Mouse (Mus musculus) MEL (cell line): ENCODE results near the gene Fhl3. TPM values are rescaled to one million over a fixed set of nuclear protein-coding genes. Genes with fewer than 3 reads are reported as not detected.

Source experiments
- DNase-seq: peaks from one replicate; pipeline ENCODE4 v3.0.0; 2011; ENCODE audit warnings: low read depth, low spot score
- H3K27ac ChIP-seq: 2 replicates; pipeline ENCODE4 v1.5.1; 2012; ENCODE audit warnings: low read depth, mild to moderate bottlenecking, control low read depth, low read length, moderate library complexity; ENCODE audit not compliant: control insufficient read depth
- H3K27me3 ChIP-seq, 2 experiments: fragments of 150-350 bp in 1 of 2; sonication (generic) in 1 of 2; 2 replicates each; pipeline ENCODE4 v1.6.1; 2012; ENCODE audit warnings: low read length in 2 of 2, mild to moderate bottlenecking in 2 of 2, improper control_type of control experiment in 1 of 2, moderate library complexity in 1 of 2; ENCODE audit not compliant: insufficient read depth in 2 of 2, control insufficient read depth in 1 of 2
- H3K36me3 ChIP-seq, 2 experiments: 2 replicates each; pipeline ENCODE4 v1.6.1; 2012 to 2014; ENCODE audit warnings: low read length in 2 of 2, improper control_type of control experiment in 1 of 2, inconsistent platforms in 1 of 2, mild to moderate bottlenecking in 1 of 2; ENCODE audit not compliant: insufficient read depth in 2 of 2, control insufficient read depth in 1 of 2
- H3K4me1 ChIP-seq, 2 experiments: fragments of 150-350 bp in 1 of 2; sonication (generic) in 1 of 2; 2 replicates each; pipeline ENCODE4 v1.6.1; 2012; ENCODE audit warnings: low read length in 2 of 2, improper control_type of control experiment in 1 of 2, mild to moderate bottlenecking in 1 of 2; ENCODE audit not compliant: insufficient read depth in 2 of 2, control insufficient read depth in 1 of 2
- H3K4me3 ChIP-seq, 2 experiments: fragments of 150-350 bp in 1 of 2; sonication (generic) in 1 of 2; 2 replicates each; pipeline ENCODE4 v1.5.1; 2012; ENCODE audit warnings: low read depth in 2 of 2, low read length in 2 of 2, mild to moderate bottlenecking in 2 of 2, moderate library complexity in 2 of 2, control low read depth in 1 of 2, improper control_type of control experiment in 1 of 2; ENCODE audit not compliant: control insufficient read depth in 1 of 2, insufficient read depth in 1 of 2
- H3K79me2 ChIP-seq: 2 replicates; pipeline ENCODE4 v1.6.1; 2012; ENCODE audit warnings: mild to moderate bottlenecking, low read length, moderate library complexity; ENCODE audit not compliant: control insufficient read depth, poor library complexity, insufficient read depth
- H3K9ac ChIP-seq: 2 replicates; pipeline ENCODE4 v1.6.1; 2012; ENCODE audit warnings: low read depth, mild to moderate bottlenecking, control low read depth, low read length, moderate library complexity; ENCODE audit not compliant: control insufficient read depth, poor library complexity, severe bottlenecking
- H3K9me3 ChIP-seq: fragments of 150-350 bp; sonication (generic); replicated peaks from 2 replicates; pipeline ENCODE4 v1.6.1; 2012; ENCODE audit warnings: mild to moderate bottlenecking, low read length, improper control_type of control experiment, moderate library complexity; ENCODE audit not compliant: insufficient read depth
- CHD1 ChIP-seq: IDR thresholded peaks from 2 replicates; pipeline ENCODE4 v1.6.1; 2012; ENCODE audit warnings: low read depth, mild to moderate bottlenecking, inconsistent platforms, low read length, improper control_type of control experiment
- CHD2 ChIP-seq: IDR thresholded peaks from 2 replicates; pipeline ENCODE4 v1.6.1; 2011; ENCODE audit warnings: low read length, improper control_type of control experiment
- CTCF ChIP-seq, 3 experiments: IDR thresholded peaks in 2 of 3; conservative IDR thresholded peaks in 1 of 3; 2 replicates each; pipeline ENCODE4 v1.5.1; 2011 to 2012; ENCODE audit warnings: low read length in 3 of 3, low read depth in 2 of 3, mild to moderate bottlenecking in 2 of 3, improper control_type of control experiment in 1 of 3, inconsistent platforms in 1 of 3, mixed read lengths in 1 of 3, moderate library complexity in 1 of 3; ENCODE audit not compliant: control insufficient read depth in 1 of 3, insufficient read depth in 1 of 3, poor library complexity in 1 of 3, severe bottlenecking in 1 of 3
- E2F4 ChIP-seq: IDR thresholded peaks from 2 replicates; pipeline ENCODE4 v1.6.1; 2011; ENCODE audit warnings: low read depth, low read length, improper control_type of control experiment, borderline replicate concordance
- EP300 ChIP-seq, 2 experiments: IDR thresholded peaks; 2 replicates each; pipeline ENCODE4 v1.6.1; 2011; ENCODE audit warnings: improper control_type of control experiment in 2 of 2, low read length in 2 of 2, low read depth in 1 of 2, mild to moderate bottlenecking in 1 of 2
- ETS1 ChIP-seq: IDR thresholded peaks from 2 replicates; pipeline ENCODE4 v1.6.1; 2012; ENCODE audit warnings: low read depth, mild to moderate bottlenecking, inconsistent platforms, low read length, improper control_type of control experiment, moderate library complexity
- GABPA ChIP-seq: IDR thresholded peaks from 2 replicates; pipeline ENCODE4 v1.6.1; 2012; ENCODE audit warnings: low read depth, mild to moderate bottlenecking, inconsistent platforms, low read length, improper control_type of control experiment, moderate library complexity
- GATA1 ChIP-seq: IDR thresholded peaks from 2 replicates; pipeline ENCODE4 v1.6.1; 2011; ENCODE audit warnings: low read depth, low read length, improper control_type of control experiment
- HCFC1 ChIP-seq: IDR thresholded peaks from 2 replicates; pipeline ENCODE4 v1.6.1; 2012; ENCODE audit warnings: low read depth, mild to moderate bottlenecking, inconsistent platforms, low read length, improper control_type of control experiment, moderate library complexity
- JUND ChIP-seq: IDR thresholded peaks from 2 replicates; pipeline ENCODE4 v1.6.1; 2011; ENCODE audit warnings: low read depth, mild to moderate bottlenecking, improper control_type of control experiment, low read length
- KAT2A ChIP-seq: conservative IDR thresholded peaks from 2 replicates; pipeline ENCODE4 v1.6.1; 2012; ENCODE audit warnings: low read depth, low read length, improper control_type of control experiment, inconsistent platforms
- MAFK ChIP-seq: IDR thresholded peaks from 2 replicates; pipeline ENCODE4 v1.6.1; 2011; ENCODE audit warnings: low read depth, mild to moderate bottlenecking, low read length, improper control_type of control experiment, borderline replicate concordance
- MAX ChIP-seq: IDR thresholded peaks from 2 replicates; pipeline ENCODE4 v1.6.1; 2011; ENCODE audit warnings: low read length, improper control_type of control experiment
- MEF2A ChIP-seq: IDR thresholded peaks from 2 replicates; pipeline ENCODE4 v1.6.1; 2014; ENCODE audit warnings: low read depth, mild to moderate bottlenecking, inconsistent platforms, low read length, improper control_type of control experiment; ENCODE audit not compliant: poor library complexity, insufficient replicate concordance, severe bottlenecking; ENCODE audit errors: extremely low read depth
- MXI1 ChIP-seq: IDR thresholded peaks from 2 replicates; pipeline ENCODE4 v1.6.1; 2011; ENCODE audit warnings: mild to moderate bottlenecking, low read depth, low read length, improper control_type of control experiment
- MYB ChIP-seq: IDR thresholded peaks from 2 replicates; pipeline ENCODE4 v1.6.1; 2011; ENCODE audit warnings: mild to moderate bottlenecking, low read depth, low read length, improper control_type of control experiment
- MYC ChIP-seq: IDR thresholded peaks from 2 replicates; pipeline ENCODE4 v1.6.1; 2011; ENCODE audit warnings: low read depth, mild to moderate bottlenecking, low read length, improper control_type of control experiment, moderate library complexity
- NRF1 ChIP-seq: IDR thresholded peaks from 2 replicates; pipeline ENCODE4 v1.6.1; 2014; ENCODE audit warnings: low read depth, mild to moderate bottlenecking, inconsistent platforms, low read length, improper control_type of control experiment, moderate library complexity; ENCODE audit not compliant: poor library complexity, insufficient read depth, severe bottlenecking
- POLR2A ChIP-seq, 2 experiments: IDR thresholded peaks; 2 replicates each; pipeline ENCODE4 v1.6.1; 2011 to 2012; ENCODE audit warnings: low read length in 2 of 2, mild to moderate bottlenecking in 2 of 2, control low read depth in 1 of 2, improper control_type of control experiment in 1 of 2, low read depth in 1 of 2, moderate library complexity in 1 of 2; ENCODE audit not compliant: control insufficient read depth in 1 of 2, insufficient read depth in 1 of 2, poor library complexity in 1 of 2
- POLR2AphosphoS2 ChIP-seq: IDR thresholded peaks from 2 replicates; pipeline ENCODE4 v1.6.1; 2011; ENCODE audit warnings: low read length, improper control_type of control experiment
- POLR2AphosphoS5 ChIP-seq: IDR thresholded peaks from 2 replicates; pipeline ENCODE4 v1.6.1; 2012; ENCODE audit warnings: low read depth, borderline replicate concordance, mild to moderate bottlenecking, inconsistent platforms, low read length, moderate library complexity, mixed read lengths
- RAD21 ChIP-seq: IDR thresholded peaks from 2 replicates; pipeline ENCODE4 v1.6.1; 2011; ENCODE audit warnings: mild to moderate bottlenecking, low read depth, low read length, improper control_type of control experiment
- SIN3A ChIP-seq: IDR thresholded peaks from 2 replicates; pipeline ENCODE4 v1.6.1; 2012; ENCODE audit warnings: low read length, improper control_type of control experiment, inconsistent platforms
- TAL1 ChIP-seq: IDR thresholded peaks from 2 replicates; pipeline ENCODE4 v1.6.1; 2012; ENCODE audit warnings: mild to moderate bottlenecking, inconsistent platforms, low read length, moderate library complexity, mixed read lengths
- TBP ChIP-seq: IDR thresholded peaks from 2 replicates; pipeline ENCODE4 v1.8.0; 2011; ENCODE audit warnings: low read depth, low read length, improper control_type of control experiment
- TCF12 ChIP-seq: IDR thresholded peaks from 2 replicates; pipeline ENCODE4 v1.6.1; 2014; ENCODE audit warnings: low read depth, mild to moderate bottlenecking, inconsistent platforms, low read length, improper control_type of control experiment, moderate library complexity
- UBTF ChIP-seq: IDR thresholded peaks from 2 replicates; pipeline ENCODE4 v1.6.1; 2012; ENCODE audit warnings: low read depth, mild to moderate bottlenecking, inconsistent platforms, low read length, improper control_type of control experiment, moderate library complexity, borderline replicate concordance; ENCODE audit not compliant: insufficient read depth
- USF1 ChIP-seq: IDR thresholded peaks from 2 replicates; pipeline ENCODE4 v1.6.1; 2014; ENCODE audit warnings: low read depth, mild to moderate bottlenecking, inconsistent platforms, low read length, improper control_type of control experiment, moderate library complexity
- USF2 ChIP-seq, 2 experiments: IDR thresholded peaks; 2 replicates each; pipeline ENCODE4 v1.6.1; 2011 to 2012; ENCODE audit warnings: improper control_type of control experiment in 2 of 2, low read length in 2 of 2, borderline replicate concordance in 1 of 2, inconsistent platforms in 1 of 2, low read depth in 1 of 2, mild to moderate bottlenecking in 1 of 2; ENCODE audit not compliant: insufficient read depth in 1 of 2
- ZC3H11A ChIP-seq: IDR thresholded peaks from 2 replicates; pipeline ENCODE4 v1.6.1; 2012; ENCODE audit warnings: low read depth, mild to moderate bottlenecking, inconsistent platforms, low read length, improper control_type of control experiment
- ZKSCAN1 ChIP-seq: IDR thresholded peaks from 2 replicates; pipeline ENCODE4 v1.6.1; 2012; ENCODE audit warnings: low read depth, mild to moderate bottlenecking, inconsistent platforms, low read length, improper control_type of control experiment, moderate library complexity
- ZMIZ1 ChIP-seq: IDR thresholded peaks from 2 replicates; pipeline ENCODE4 v1.6.1; 2012; ENCODE audit warnings: low read depth, mild to moderate bottlenecking, inconsistent platforms, low read length, improper control_type of control experiment, moderate library complexity
- polyA plus RNA-seq, 2 experiments: library from polyadenylated mRNA; stranded (reverse) in 1 of 2; unstranded in 1 of 2; fragments of >175 nt in 1 of 2; fragments of >200 nt in 1 of 2; gene quantifications; 2 replicates each; pipeline versions ENCODE4 v1.2.1 to v1.2.4; 2012; ENCODE audit warnings: low replicate concordance in 2 of 2, low read depth in 1 of 2; ENCODE audit not compliant: insufficient read length in 2 of 2, insufficient read depth in 1 of 2, missing spikeins in 1 of 2
- total RNA-seq: library from RNA; depleted of rRNA; stranded (reverse); fragments of 300-350 nt; gene quantifications from 2 replicates; pipeline ENCODE4 v1.2.3, GENCODE M21; 2012

Gene Fhl3
- total and polyA plus RNA-seq, 3 experiments = 5.6 to 13.8 TPM; not detected in 1

DNA sequence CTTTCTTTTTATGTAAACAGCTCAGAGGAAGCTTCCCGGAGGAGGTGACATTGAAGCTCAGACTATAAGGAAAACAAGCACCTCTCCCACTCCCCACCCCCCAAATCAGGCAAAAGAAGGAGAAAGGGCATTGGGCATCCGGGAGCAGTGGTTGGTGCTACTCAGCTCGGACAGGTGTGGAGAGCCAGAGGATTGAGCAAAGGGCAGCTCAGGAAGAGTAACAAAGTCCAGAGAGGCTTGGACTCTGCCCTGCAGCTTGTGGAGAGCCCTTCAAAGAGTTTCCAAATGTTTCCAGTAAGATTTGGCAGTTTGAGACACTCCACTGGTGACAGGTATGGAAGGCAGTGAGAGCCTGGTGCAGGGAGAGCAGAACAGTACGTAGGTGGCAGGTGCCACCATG, 47.4 kb downstream of the Fhl3 start (continued):
- no peak for TF ChIP-seq POLR2AphosphoS5

DNA sequence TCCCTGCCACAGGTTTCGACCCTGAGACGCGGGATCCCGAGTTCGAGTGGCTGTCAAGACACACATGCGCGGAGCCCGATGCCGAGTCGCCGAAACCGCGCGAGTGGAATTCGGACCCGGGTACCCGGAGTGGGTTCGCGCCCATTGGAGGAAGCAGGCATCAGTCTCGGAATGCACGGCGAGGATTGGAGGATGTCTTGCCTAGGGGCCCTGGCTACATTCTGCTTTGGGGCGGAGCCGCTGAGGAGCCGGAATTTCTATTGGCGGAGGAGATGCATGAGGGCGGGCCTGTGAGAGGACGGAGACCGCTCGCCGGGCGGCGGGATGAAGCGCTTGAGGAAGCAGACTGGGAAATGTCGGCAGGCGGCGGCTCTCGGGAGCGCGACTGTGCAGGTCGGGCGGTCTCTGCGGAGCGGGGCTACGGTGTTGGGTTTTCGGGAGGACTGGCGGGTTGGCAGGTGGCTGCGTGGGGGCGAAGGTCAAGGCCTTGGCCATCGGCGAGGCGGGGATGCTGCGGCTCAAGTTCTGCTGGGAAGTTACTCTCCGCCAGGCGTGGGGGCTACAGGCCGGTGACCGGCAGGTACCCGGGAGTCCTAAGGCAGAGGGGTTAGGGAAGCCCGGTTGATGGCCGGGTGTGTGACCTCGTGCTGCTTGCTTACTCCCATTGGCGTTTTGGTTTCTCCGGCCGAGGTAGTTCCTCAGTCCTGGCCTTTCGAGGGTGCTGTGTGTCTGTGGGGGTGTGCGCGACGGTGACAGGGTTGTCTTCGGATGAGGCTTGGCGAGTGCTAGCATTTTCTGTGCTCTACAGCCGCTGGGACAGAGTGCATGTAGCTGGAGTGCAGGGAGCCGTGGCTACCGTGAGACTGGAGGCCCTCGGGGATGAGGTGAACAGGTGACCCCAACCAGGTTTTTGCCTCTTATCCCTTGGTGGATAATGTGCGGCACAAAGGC, 51.1 kb downstream of the Fhl3 start:
- no peaks in the 10 kb centered on the region for H3K9me3 ChIP-seq
- H3K36me3 ChIP-seq = peaks cover 0 to 33% of the 10 kb centered on the region in 2 experiments; a peak in 2 of 4 replicates
- peak overlapping the region; percentile 87 to 96 for H3K4me3 ChIP-seq
- H3K27ac ChIP-seq = peak overlapping the region; percentile 89
- DNase-seq = peak; percentile 98
- peaks cover 41% of the 10 kb centered on the region for H3K79me2 ChIP-seq
- no peaks in the 10 kb centered on the region for H3K27me3 ChIP-seq
- peaks cover 3 to 25% of the 10 kb centered on the region in 2 experiments for H3K4me1 ChIP-seq
- H3K9ac ChIP-seq = peak overlapping the region; percentile 84
- TF ChIP-seq CHD2 (peak; percentile 84), USF1 (0 out of 2 replicates have a peak, but pooled peaks have one; percentile 23), CHD1 (no peak), ZKSCAN1 (no peak), HCFC1 (peak; percentile 67; the same call in 1 of the 2 replicates), MAX (peak; percentile 56; the same call in 1 of the 2 replicates), POLR2AphosphoS2 (peak; percentile 87), MXI1 (peak; percentile 84), TBP (0 out of 2 replicates have a peak, but pooled peaks have one; percentile 37), USF2 (IDR thresholded peaks at IDR 0.05; ENCODE audit: borderline replicate concordance in 1 of 2, insufficient read depth in 1 of 2, low read depth in 1 of 2, low read length in 2 of 2) (no peak), MAFK (no peak), ETS1 (no peak), GABPA (no peak), ZC3H11A (no peak), UBTF (0 out of 2 replicates have a peak, but pooled peaks have one; percentile 27), KAT2A (no peak; the same call in 1 of the 2 replicates), MYC (no peak), NRF1 (peak; percentile 66), TCF12 (peak; percentile 43), MYB (no peak), SIN3A (peak; percentile 63; the same call in 1 of the 2 replicates), CTCF (IDR thresholded peaks at IDR 0.05 in 2 of 3, conservative IDR thresholded peaks at IDR 0.05 in 1 of 3; ENCODE audit: control insufficient read depth in 1 of 3, insufficient read depth in 1 of 3, low read depth in 2 of 3, low read length in 3 of 3, poor library complexity in 1 of 3, severe bottlenecking in 1 of 3) (no peak), ZMIZ1 (peak; percentile 78), JUND (no peak), POLR2A (IDR thresholded peaks at IDR 0.05; ENCODE audit: control insufficient read depth in 1 of 2, insufficient read depth in 1 of 2, low read depth in 1 of 2, low read length in 2 of 2, poor library complexity in 1 of 2) (peak; percentile 77 to 81; a peak in 3 of 4 replicates), E2F4 (peak; percentile 26; the same call in 1 of the 2 replicates), TAL1 (no peak), GATA1 (no peak), MEF2A (no peak), RAD21 (no peak), EP300 (IDR thresholded peaks at IDR 0.05; ENCODE audit: low read depth in 1 of 2, low read length in 2 of 2) (no peak)
